Mouse (Mus musculus): Measurements from ENCODE around the gene Dmtf1. TPM values are rescaled to one million over a fixed set of nuclear protein-coding genes. Genes with fewer than 3 reads are reported as not detected.

Dmtf1 gene
- polyA plus RNA-seq (2014; fragmentation: Illumina TruSeq; extraction: RNeasy Lipid Tissue Mini Kit (QIAGEN cat#74804); ENCODE audit: low read depth, low replicate concordance), result 91.8 TPM

GRCm38 (mm10) chr5:9161456-9162041 lies at the start of gene Dmtf1:
Gene Dmtf1, minus strand, starts transcription at chr5:9161776.

DNA sequence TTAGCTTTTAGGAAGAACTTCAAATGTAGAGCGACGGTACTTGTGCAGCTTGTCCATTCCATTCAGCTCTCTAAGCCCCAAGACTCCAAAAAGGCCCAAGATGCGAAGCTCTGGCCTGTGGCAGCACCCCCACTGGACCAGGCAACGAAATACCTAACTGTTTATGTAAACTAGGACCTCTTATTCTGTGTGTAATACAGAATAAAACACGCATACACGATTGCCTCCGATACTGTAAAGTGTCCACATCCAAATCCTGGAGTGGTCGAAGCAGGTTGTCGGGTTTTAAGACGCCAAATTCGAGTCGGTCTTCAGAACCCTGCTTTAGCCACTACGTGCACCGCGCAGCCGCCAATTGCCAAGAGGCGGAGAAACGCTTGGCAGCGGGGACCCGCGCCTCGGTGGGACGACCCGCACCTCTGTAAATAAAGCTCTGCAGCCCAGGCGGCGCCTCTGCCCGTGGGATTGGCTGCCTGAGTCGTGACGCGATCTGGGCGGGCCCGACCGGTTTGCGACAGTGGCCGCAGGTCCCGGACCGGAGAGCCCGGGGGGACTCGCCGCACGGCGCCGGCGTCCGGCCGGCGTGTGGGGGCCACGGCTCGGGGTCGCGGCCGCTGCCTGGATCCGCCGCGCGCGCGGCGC lies 61.2 kb downstream of the Dmtf1 start, which contains the start of gene Tmem243:
TSS of gene Tmem243 (plus strand) at position 462 of the 642 bp plus-strand sequence.

Other genes with a start within 250 kb of the Dmtf1 start
- 106 TPM for gene Crot, start 164.5 kb downstream of the Dmtf1 start, polyA plus RNA-seq (2014; fragmentation: Illumina TruSeq; extraction: RNeasy Lipid Tissue Mini Kit (QIAGEN cat#74804); ENCODE audit: low read depth, low replicate concordance)
- 129 TPM for gene Tmem243, start 61.1 kb downstream of the Dmtf1 start, polyA plus RNA-seq (2014; fragmentation: Illumina TruSeq; extraction: RNeasy Lipid Tissue Mini Kit (QIAGEN cat#74804); ENCODE audit: low read depth, low replicate concordance)
- gene 9330182L06Rik, start 104.3 kb upstream of the Dmtf1 start, polyA plus RNA-seq (2014; fragmentation: Illumina TruSeq; extraction: RNeasy Lipid Tissue Mini Kit (QIAGEN cat#74804); ENCODE audit: low read depth, low replicate concordance), result 5.2 TPM